Mouse (Mus musculus): ENCODE results near the gene B3galt4.
A peak's percentile ranks its signal among the peaks of the same experiment; 100 is the strongest.
"Not testable (repeated sequence)": the region's sequence is repeated elsewhere in the genome, so short reads cannot be mapped to it uniquely, and the experiment has no call there.

- TF ChIP-seq CTCF (IDR thresholded peaks at IDR 0.05; ENCODE audit: insufficient read depth, low read depth, low read length), result not testable (repeated sequence)
- peak; percentile 68; the same call in 1 of the 2 replicates for TF ChIP-seq POLR2A (IDR thresholded peaks at IDR 0.05; ENCODE audit: insufficient read depth, low read depth, low read length)
These were observed 30.1 kb upstream of the B3galt4 start for GRCm38 (mm10) chr17:33981192-33981909.

Data from olfactory bulb, adult 2 months (tissue).